Comparison of ENCODE assay signal across 23 mouse cellular contexts in the genomic region with DNA sequence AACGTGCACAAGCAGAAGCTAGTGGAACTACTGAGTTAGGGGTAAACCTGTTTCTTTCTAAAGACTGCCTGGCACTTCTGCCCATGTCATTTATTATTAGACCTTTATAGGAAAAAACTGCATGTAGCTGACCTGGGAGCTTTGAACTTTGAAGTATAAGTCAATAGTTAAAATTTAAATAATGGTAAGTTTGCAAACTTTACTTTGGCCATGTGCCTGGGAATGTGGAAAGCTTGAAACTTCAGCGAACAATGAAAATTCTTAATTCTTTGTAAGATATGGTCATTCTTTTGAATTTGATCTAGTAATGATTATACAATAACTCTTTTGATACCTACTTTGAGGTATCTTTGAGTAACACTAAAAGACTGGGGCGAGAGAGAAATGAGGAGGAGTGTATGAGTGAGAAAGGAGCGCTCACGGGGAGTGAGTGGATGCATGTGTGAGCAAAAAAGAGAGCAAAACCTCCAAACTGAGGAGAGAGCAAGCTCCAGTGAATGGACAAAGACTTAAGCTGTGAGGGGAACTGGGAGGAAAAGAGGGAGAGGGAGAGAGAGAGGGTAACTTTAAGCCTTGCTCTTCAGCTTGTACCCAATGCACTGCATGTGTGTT. TPM values are rescaled to one million over a fixed set of nuclear protein-coding genes. Genes with fewer than 3 reads are reported as not detected.
"Had no signal": no experiment of that assay in that cellular context is flagged by ENCODE, and none has a peak within 500 bp of the region (broad histone marks: within the 10 kb centered on the region; RNA-seq: fewer than 3 reads in every experiment).

No protein-coding gene starts in this region.

- H3K9me3 ChIP-seq: limb, embryonic 12.5 days; limb, embryonic 15.5 days; midbrain, embryonic 15.5 days; neural tube, embryonic 15.5 days had no signal

- H3K4me1 ChIP-seq: limb, embryonic 12.5 days; limb, embryonic 15.5 days; midbrain, embryonic 12.5 days; midbrain, embryonic 15.5 days; neural tube, embryonic 12.5 days; neural tube, embryonic 15.5 days had no signal

- DNase-seq: kidney, postnatal 25 days; left cerebral cortex, postnatal 4 days; lung, adult 2 months; right cerebral cortex, adult 18-20 months; right cerebral cortex, postnatal 14 days; right cerebral cortex, postnatal 4 days; thymus, adult 2 months; thymus, postnatal 14 days; thymus, postnatal 4 days had no signal

- H3K36me3 ChIP-seq: limb, embryonic 12.5 days; limb, embryonic 15.5 days; midbrain, embryonic 12.5 days; midbrain, embryonic 15.5 days; neural tube, embryonic 12.5 days; neural tube, embryonic 15.5 days had no signal

- H3K27me3 ChIP-seq: limb, embryonic 12.5 days; limb, embryonic 15.5 days; midbrain, embryonic 12.5 days; midbrain, embryonic 15.5 days; neural tube, embryonic 12.5 days; neural tube, embryonic 15.5 days had no signal

- H3K9ac ChIP-seq: limb, embryonic 12.5 days; limb, embryonic 15.5 days; liver, embryonic 14.5 days; midbrain, embryonic 12.5 days; midbrain, embryonic 15.5 days; neural tube, embryonic 12.5 days; neural tube, embryonic 15.5 days had no signal

- H3K27ac ChIP-seq: hindbrain, postnatal 0 days; kidney, postnatal 0 days; limb, embryonic 12.5 days; limb, embryonic 15.5 days; liver, embryonic 14.5 days; macrophage; midbrain, embryonic 12.5 days; midbrain, embryonic 15.5 days; neural tube, embryonic 12.5 days; neural tube, embryonic 15.5 days; stomach, postnatal 0 days had no signal

- H3K4me2 ChIP-seq: limb, embryonic 12.5 days; limb, embryonic 15.5 days; midbrain, embryonic 12.5 days; midbrain, embryonic 15.5 days; neural tube, embryonic 12.5 days; neural tube, embryonic 15.5 days had no signal

- ATAC-seq: hindbrain, postnatal 0 days; inflammation-experienced regulatory T-cells, adult 6 months; intestine, embryonic 16.5 days; midbrain, embryonic 15.5 days had no signal

- H3K4me3 ChIP-seq: limb, embryonic 12.5 days; limb, embryonic 15.5 days; midbrain, embryonic 12.5 days; midbrain, embryonic 15.5 days; neural tube, embryonic 12.5 days; neural tube, embryonic 15.5 days had no signal

RNA-seq across cellular contexts. Expression of a gene that starts 26.2 kb away (rescaled TPM):
- polyA plus RNA-seq: hindbrain, postnatal 0 days; inflammation-experienced regulatory T-cells, adult 6 months; intestine, embryonic 16.5 days; limb, embryonic 12.5 days; limb, embryonic 15.5 days; liver, embryonic 14.5 days; macrophage; midbrain, embryonic 12.5 days; midbrain, embryonic 15.5 days; neural tube, embryonic 12.5 days; neural tube, embryonic 15.5 days; stomach, embryonic 14.5 days; stomach, postnatal 0 days; thymus, adult 2 months had no signal
